Mouse (Mus musculus): Measurements from ENCODE around the gene Gm15093.
"Not testable (repeated sequence)": the region's sequence is repeated elsewhere in the genome, so short reads cannot be mapped to it uniquely, and the experiment has no call there.

The Gm15093 gene

GRCm38 (mm10) chrX:149272077-149272476 lies at the start of gene Gm15093:
TSS of gene Gm15093 (plus strand) at chrX:149272377.
- not testable (repeated sequence) for DNase-seq (ENCODE audit: low spot score)
